Mouse (Mus musculus): ENCODE data around the gene Ccnl2. TPM values are rescaled to one million over a fixed set of nuclear protein-coding genes. Genes with fewer than 3 reads are reported as not detected.

Ccnl2 gene
- polyA plus RNA-seq, 1 experiment from 2014 or later = 55.5 TPM

- no peaks in the 10 kb centered on the region for H3K27me3 ChIP-seq
- POLR2A ChIA-PET = interaction anchor here (1.0 to 1.4 kb wide), 4 partner anchors 9 to 15 kb away, joined by 3 to 6 read pairs (median 4); partner anchors contain the start of gene Mxra8
- TF ChIP-seq CTCF (IDR thresholded peaks at IDR 0.05) = no peak
- in situ Hi-C loops (cut with MboI; ENCODE audit: low pct_unique_long_range_greater_than_20kb) = no loop called here
- ATAC-seq = no peak
- no peak for DNase-seq (ENCODE audit: low read depth, low spot score)
- CTCF ChIA-PET = interaction anchor here (0.8 to 3.9 kb wide), 2 partner anchors 9 to 15 kb away, joined by 3 to 22 read pairs; no protein-coding TSS in a partner anchor
These were observed 36.3 kb downstream of the Ccnl2 start for GRCm38 (mm10) chr4:155848434-155849095.

DNA sequence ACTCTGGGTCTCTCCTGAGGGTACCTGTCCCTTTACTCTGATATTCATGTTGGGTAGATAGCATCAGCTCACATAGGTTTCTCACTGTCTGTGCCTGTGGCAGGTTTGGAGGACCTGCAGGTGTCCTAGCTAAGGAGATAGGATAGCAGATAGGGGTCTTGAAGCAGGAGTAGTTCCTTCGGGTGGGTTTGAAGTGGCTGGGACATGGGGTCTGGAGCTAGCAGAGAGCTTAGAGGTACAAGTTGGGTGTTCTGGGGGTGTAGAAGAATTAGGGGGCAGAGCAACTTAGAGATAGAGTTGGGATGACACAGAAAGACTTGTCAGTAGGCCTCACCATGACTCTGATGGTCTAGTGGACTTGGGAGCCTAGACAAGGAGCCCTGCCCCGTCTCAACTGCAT is 37.1 kb downstream of the Ccnl2 start:
- ChIA-PET CTCF (interaction anchor here (3.9 kb wide), 1 partner anchor 15 kb away, joined by 22 read pairs; no protein-coding TSS in a partner anchor), POLR2A (interaction anchor here (0.6 to 1.4 kb wide), 4 partner anchors 8 to 46 kb away, joined by 3 to 6 read pairs (median 4); partner anchors contain the start of gene Mxra8)
- DNase-seq (ENCODE audit: low read depth, low spot score) (no peak), ATAC-seq (no peak)
- H3K27me3 ChIP-seq = no peaks in the 10 kb centered on the region
- no peak for TF ChIP-seq CTCF (IDR thresholded peaks at IDR 0.05)
- in situ Hi-C loops (cut with MboI; ENCODE audit: low pct_unique_long_range_greater_than_20kb) = no loop called here

DNA sequence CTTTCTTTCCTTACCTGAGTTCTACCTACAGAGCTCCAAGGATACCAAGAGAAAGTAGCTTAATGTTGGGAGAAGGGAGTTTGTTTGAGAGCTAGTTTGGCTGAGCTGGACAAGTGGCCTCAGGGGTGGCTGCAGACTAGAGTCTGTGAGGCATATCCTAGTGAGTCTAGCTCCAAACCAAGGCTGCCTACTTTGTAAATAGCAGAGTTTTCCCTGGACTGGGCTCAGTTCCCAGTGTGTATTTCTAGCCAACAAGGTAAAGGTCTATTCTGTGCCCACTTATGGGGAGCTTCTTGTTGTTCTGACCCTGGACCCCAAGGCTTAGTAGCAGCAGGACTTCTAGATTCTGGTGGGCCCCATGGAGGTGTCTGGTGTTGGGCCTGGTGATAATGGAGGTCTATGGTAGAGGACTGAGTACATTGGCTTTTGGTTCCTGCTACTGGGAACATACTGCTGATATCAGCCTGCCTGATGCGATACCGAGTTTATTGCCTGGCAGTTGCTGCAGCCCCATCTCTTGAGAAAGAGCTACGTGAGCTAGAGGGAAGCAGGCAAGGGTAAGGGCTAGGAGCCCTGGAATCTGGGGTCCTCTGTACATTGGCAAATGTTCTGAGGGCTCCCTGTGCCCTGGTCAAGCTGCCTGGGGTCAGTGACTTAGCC is 37.6 kb downstream of the Ccnl2 start:
- ATAC-seq = no peak
- no peaks in the 10 kb centered on the region for H3K27me3 ChIP-seq
- no peak for DNase-seq (ENCODE audit: low read depth, low spot score)
- no peak for TF ChIP-seq CTCF (IDR thresholded peaks at IDR 0.05)
- CTCF ChIA-PET = interaction anchor here (3.9 kb wide), 1 partner anchor 16 kb away, joined by 22 read pairs; no protein-coding TSS in a partner anchor
- in situ Hi-C loops (cut with MboI; ENCODE audit: low pct_unique_long_range_greater_than_20kb) = no loop called here
- POLR2A ChIA-PET = interaction anchor here (0.6 to 1.4 kb wide), 2 partner anchors 16 to 46 kb away, joined by 3 to 6 read pairs; no protein-coding TSS in a partner anchor

DNA sequence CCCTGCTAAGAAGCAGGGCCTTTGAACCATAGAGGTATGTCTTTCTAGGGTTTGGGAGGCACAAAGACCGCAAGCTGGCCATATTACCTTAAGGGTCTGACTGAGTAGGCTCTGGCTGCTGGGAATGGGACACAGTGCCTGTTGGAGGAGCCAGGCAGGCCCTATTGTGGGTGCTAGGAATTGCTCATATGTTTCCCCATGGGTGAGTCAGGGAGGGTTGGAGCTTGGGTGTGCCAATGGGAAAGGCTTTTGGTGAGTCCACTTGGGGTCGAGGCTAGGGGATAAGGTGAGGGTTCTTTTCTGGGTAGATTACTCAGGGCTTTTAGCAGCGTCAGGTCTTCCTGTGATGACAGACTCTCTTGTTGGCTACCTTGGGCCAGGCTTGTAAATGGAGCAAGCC is 39.1 kb downstream of the Ccnl2 start:
- no peak for ATAC-seq
- in situ Hi-C loops (cut with MboI; ENCODE audit: low pct_unique_long_range_greater_than_20kb) = no loop called here
- POLR2A ChIA-PET = interaction anchor here (0.6 kb wide), 1 partner anchor 90 kb away, joined by 3 read pairs; the partner anchor contains the start of gene Atad3a

DNA sequence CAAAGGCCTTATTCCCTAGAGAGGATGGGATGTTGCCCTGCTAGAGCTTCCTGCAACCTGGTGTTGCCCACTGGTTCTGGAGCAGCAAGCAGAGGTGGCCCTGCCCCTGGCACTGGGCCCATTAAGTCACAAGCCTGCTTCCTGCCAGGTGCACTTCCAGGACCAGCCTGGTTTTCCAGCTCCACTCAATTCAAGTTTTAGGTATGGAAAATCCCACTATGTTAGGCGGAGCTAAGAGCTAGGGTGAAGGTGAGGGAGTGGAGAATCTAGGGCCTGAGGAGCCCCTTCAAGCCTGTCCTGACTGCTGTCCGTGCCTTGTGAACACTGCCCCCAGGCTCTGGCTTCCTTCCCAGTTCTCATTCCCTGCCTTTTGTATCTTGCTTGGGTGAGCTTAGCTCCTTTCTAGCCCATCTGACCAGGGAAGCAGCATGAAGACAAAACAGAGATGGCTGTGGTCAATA is 39.7 kb downstream of the Ccnl2 start:
- DNase-seq (ENCODE audit: low read depth, low spot score) = no peak
- ATAC-seq = no peak
- TF ChIP-seq CTCF (IDR thresholded peaks at IDR 0.05) = no peak
- ChIA-PET POLR2A (interaction anchor here (1.5 to 1.7 kb wide), 2 partner anchors 12 to 14 kb away, joined by 6 to 7 read pairs; partner anchors contain the start of gene Tas1r3), CTCF (interaction anchor here (1.0 to 1.8 kb wide), 3 partner anchors 12 to 20 kb away, joined by 3 to 5 read pairs (median 3); partner anchors contain the start of gene Tas1r3)
- in situ Hi-C loops (cut with MboI; ENCODE audit: low pct_unique_long_range_greater_than_20kb) = no loop called here
- H3K27me3 ChIP-seq = no peaks in the 10 kb centered on the region

More for the DNA sequence above, 39.1 kb downstream of the Ccnl2 start:
- CTCF ChIA-PET = interaction anchor here (1.0 to 3.9 kb wide), 3 partner anchors 12 to 20 kb away, joined by 3 to 22 read pairs (median 5); partner anchors contain the start of gene Tas1r3
- no peak for DNase-seq (ENCODE audit: low read depth, low spot score)
- H3K27me3 ChIP-seq = no peaks in the 10 kb centered on the region
- no peak for TF ChIP-seq CTCF (IDR thresholded peaks at IDR 0.05)

GRCm38 (mm10) chr4:155853421-155853820 is 41.1 kb downstream of the Ccnl2 start:
- H3K27me3 ChIP-seq = no peaks in the 10 kb centered on the region
- TF ChIP-seq CTCF (IDR thresholded peaks at IDR 0.05) = no peak
- no peak for ATAC-seq
- POLR2A ChIA-PET = interaction anchor here (1.5 to 1.7 kb wide), 2 partner anchors 10 to 13 kb away, joined by 6 to 7 read pairs; partner anchors contain the start of gene Tas1r3
- CTCF ChIA-PET = interaction anchor here (1.8 kb wide), 1 partner anchor 10 kb away, joined by 5 read pairs; the partner anchor contains the start of gene Tas1r3
- in situ Hi-C loops (cut with MboI; ENCODE audit: low pct_unique_long_range_greater_than_20kb) = no loop called here
- no peak for DNase-seq (ENCODE audit: low read depth, low spot score)

DNA sequence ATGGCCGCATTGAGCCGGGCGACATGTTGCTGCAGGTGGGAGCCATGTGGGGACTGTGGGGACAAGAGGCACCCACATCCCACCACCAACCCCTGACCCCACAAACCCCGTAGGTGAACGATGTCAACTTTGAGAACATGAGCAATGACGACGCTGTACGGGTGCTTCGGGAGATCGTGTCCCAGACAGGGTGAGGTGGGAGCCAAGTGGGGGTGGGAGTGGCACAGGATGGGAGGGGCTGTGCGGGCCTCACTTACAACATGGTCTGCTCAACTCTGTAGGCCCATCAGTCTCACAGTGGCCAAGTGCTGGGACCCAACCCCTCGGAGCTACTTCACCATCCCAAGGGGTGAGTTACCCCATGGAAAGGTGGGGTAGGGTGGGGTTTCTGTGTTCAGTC is 42.7 kb downstream of the Ccnl2 start:
- no peak for DNase-seq (ENCODE audit: low read depth, low spot score)
- ATAC-seq = no peak
- H3K27me3 ChIP-seq = no peaks in the 10 kb centered on the region
- TF ChIP-seq CTCF (IDR thresholded peaks at IDR 0.05) = no peak
- ChIA-PET CTCF (no interaction called here), POLR2A (interaction anchor here (0.9 kb wide), 1 partner anchor 21 kb away, joined by 3 read pairs; no protein-coding TSS in a partner anchor)
- in situ Hi-C loops (cut with MboI; ENCODE audit: low pct_unique_long_range_greater_than_20kb) = no loop called here

DNA sequence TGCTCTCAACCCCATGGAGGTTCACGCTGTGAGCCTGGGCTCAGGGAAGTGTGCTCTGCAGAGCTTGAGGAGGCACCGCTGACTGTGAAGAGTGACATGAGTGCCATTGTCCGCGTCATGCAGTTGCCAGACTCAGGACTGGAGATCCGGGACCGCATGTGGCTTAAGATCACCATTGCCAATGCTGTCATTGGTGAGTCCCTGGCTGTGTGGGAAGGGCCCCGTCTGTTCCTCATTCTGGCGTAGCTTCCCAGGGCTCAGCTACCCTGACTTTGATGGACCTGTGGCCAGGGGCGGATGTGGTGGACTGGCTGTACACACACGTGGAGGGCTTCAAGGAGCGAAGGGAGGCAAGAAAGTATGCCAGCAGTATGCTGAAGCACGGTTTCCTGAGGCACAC is 43.8 kb downstream of the Ccnl2 start:
- no peak for ATAC-seq
- no peak for TF ChIP-seq CTCF (IDR thresholded peaks at IDR 0.05)
- in situ Hi-C loops (cut with MboI; ENCODE audit: low pct_unique_long_range_greater_than_20kb) = no loop called here
- DNase-seq (ENCODE audit: low read depth, low spot score) = no peak
- no peaks in the 10 kb centered on the region for H3K27me3 ChIP-seq
- ChIA-PET POLR2A (interaction anchor here (0.9 kb wide), 1 partner anchor 22 kb away, joined by 3 read pairs; no protein-coding TSS in a partner anchor), CTCF (no interaction called here)

DNA sequence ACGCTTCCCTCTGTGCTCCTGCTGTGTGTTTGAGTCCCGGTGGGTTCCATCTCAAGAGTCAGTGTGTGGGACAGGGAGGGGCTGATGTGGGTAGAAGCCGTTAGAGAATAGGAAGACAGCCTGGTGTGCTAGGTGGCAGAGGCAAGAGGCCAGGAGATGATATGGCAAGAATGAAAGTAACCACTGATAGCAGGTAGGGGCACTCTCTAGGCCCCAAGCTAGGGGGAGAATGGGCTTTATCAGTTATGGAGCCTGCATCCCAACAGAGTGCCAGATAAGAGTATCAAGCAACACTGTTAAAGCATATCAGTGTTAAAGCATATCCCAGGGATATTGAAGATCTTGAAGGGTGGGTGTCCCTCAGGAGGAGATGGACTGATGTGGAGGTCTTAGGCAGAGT is 44.6 kb downstream of the Ccnl2 start:
- ChIA-PET CTCF (interaction anchor here (1.0 kb wide), 2 partner anchors 9 to 23 kb away, joined by 3 read pairs; no protein-coding TSS in a partner anchor), POLR2A (no interaction called here)
- in situ Hi-C loops (cut with MboI; ENCODE audit: low pct_unique_long_range_greater_than_20kb) = no loop called here
- no peaks in the 10 kb centered on the region for H3K27me3 ChIP-seq
- ATAC-seq = no peak
- no peak for DNase-seq (ENCODE audit: low read depth, low spot score)
- no peak for TF ChIP-seq CTCF (IDR thresholded peaks at IDR 0.05)

- TF ChIP-seq CTCF (IDR thresholded peaks at IDR 0.05) = no peak
- H3K27me3 ChIP-seq = no peaks in the 10 kb centered on the region
- ChIA-PET POLR2A (no interaction called here), CTCF (no interaction called here)
- DNase-seq (ENCODE audit: low read depth, low spot score) (no peak), ATAC-seq (no peak)
- in situ Hi-C loops (cut with MboI; ENCODE audit: low pct_unique_long_range_greater_than_20kb) = no loop called here
These were observed 47.0 kb downstream of the Ccnl2 start for GRCm38 (mm10) chr4:155859318-155859717.

All from Patski (cell line).